In the genomic region with DNA sequence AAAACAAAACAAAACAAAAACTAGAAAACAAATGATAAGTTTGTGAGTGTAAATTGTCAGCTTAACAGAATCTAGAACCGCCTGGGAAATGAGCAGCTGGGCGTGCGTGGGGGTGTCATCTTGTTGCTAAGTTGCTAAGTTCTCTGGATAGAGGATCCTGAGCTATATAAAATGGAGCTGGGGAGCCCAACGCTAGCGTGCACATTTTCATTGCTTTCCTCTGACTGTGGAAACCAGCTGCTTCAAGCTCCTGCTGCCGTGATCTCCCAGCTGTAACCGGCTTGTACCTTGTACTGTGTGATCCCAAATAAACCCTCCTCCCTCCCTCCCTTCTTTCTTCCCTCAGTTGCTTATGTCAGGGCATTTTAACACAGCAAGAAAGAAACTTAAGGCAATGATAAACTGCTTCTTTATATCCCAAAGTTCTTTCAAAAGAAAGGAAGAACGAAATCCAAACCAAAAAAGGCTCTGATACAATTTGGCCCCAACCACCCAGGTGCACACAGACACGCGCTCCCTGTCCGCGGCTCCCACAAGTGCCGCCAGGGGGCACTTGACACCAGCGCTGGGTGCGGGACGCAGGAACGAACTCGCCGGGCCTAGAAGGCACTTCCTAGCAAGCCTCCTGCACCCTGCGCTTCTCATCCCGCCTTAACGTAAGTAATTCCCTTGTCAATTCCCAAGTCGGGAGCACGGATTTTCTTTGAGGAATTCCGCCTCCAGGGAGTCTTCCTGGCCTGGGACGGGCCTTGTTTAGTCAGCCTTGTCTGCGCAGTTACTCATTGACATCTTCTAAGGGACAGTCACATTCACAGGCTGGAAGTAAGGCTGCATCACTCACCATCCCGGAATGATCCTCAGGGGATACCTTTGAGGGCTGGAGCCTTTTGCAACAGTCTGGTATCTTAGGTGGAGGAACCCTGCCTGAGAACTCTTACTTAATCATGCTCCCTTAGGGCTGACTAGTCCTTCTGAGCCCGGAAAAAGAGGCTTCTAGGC, we compare ENCODE assay signal across 9 mouse cellular contexts. TPM values are rescaled to one million over a fixed set of nuclear protein-coding genes. Genes with fewer than 3 reads are reported as not detected.
DNase-seq lines count a peak whose midpoint lies in the region; ATAC-seq and TF ChIP-seq lines count a peak whose summit lies in the region.
"Had no signal": no experiment of that assay in that cellular context is flagged by ENCODE, and none has a peak within 500 bp of the region (broad histone marks: within the 10 kb centered on the region; RNA-seq: fewer than 3 reads in every experiment).

No protein-coding gene starts in this region.

- H3K36me3 ChIP-seq in MEL (ENCODE audit: control insufficient read depth in 1 of 2, insufficient read depth in 2 of 2, low read length in 2 of 2), result no peaks in the 10 kb centered on the region
- no peaks in the 10 kb centered on the region for H3K36me3 ChIP-seq in hindbrain, embryonic 14.5 days (replicated peaks; ENCODE audit: control insufficient read depth, insufficient read depth)
- H3K36me3 ChIP-seq: limb, embryonic 15.5 days had no signal

- H3K4me3 ChIP-seq in MEL (ENCODE audit: control insufficient read depth in 1 of 2, insufficient read depth in 1 of 2, low read depth in 2 of 2, low read length in 2 of 2), result peak overlapping the region in 1 of 2 experiments; percentile 38; a peak in 1 of 4 replicates
- no peak overlapping the region for H3K4me3 ChIP-seq in hindbrain, embryonic 14.5 days (replicated peaks; ENCODE audit: low read length)
- H3K4me3 ChIP-seq: limb, embryonic 15.5 days had no signal

- no peak overlapping the region for H3K27ac ChIP-seq in MEL (ENCODE audit: control insufficient read depth, low read depth, low read length)
- no peak overlapping the region for H3K27ac ChIP-seq in hindbrain, embryonic 14.5 days
- H3K27ac ChIP-seq: limb, embryonic 15.5 days had no signal

- peak overlapping the region; percentile 40 for H3K9ac ChIP-seq in MEL (ENCODE audit: control insufficient read depth, low read depth, low read length, poor library complexity, severe bottlenecking)
- no peak overlapping the region for H3K9ac ChIP-seq in hindbrain, embryonic 14.5 days
- H3K9ac ChIP-seq: limb, embryonic 15.5 days had no signal

- no peak for ATAC-seq in hindbrain, embryonic 14.5 days (ENCODE audit: low FRiP score)
- ATAC-seq in megakaryocyte, adult 5-6 weeks (ENCODE audit: poor library complexity, severe bottlenecking), result peak; percentile 100

- WGBS in hindbrain, embryonic 14.5 days, result 18% methylated on average over 29 of the region's 29 CpGs

- no peaks in the 10 kb centered on the region for H3K9me3 ChIP-seq in MEL (replicated peaks; ENCODE audit: insufficient read depth, low read length)
- no peaks in the 10 kb centered on the region for H3K9me3 ChIP-seq in hindbrain, embryonic 14.5 days (ENCODE audit: control insufficient read depth, low read length)
- H3K9me3 ChIP-seq: limb, embryonic 15.5 days had no signal

- TF ChIP-seq EP300 in MEL (IDR thresholded peaks at IDR 0.05; ENCODE audit: low read depth in 1 of 2, low read length in 2 of 2), result no peak

- H3K79me2 ChIP-seq in MEL (ENCODE audit: control insufficient read depth, insufficient read depth, low read length, poor library complexity), result no peaks in the 10 kb centered on the region

- no peaks in the 10 kb centered on the region for H3K27me3 ChIP-seq in MEL (ENCODE audit: control insufficient read depth in 1 of 2, insufficient read depth in 2 of 2, low read length in 2 of 2)
- no peaks in the 10 kb centered on the region for H3K27me3 ChIP-seq in hindbrain, embryonic 14.5 days (ENCODE audit: control insufficient read depth, insufficient read depth, low read length)

- no peaks in the 10 kb centered on the region for H3K4me1 ChIP-seq in MEL (ENCODE audit: control insufficient read depth in 1 of 2, insufficient read depth in 2 of 2, low read length in 2 of 2)
- no peaks in the 10 kb centered on the region for H3K4me1 ChIP-seq in hindbrain, embryonic 14.5 days (replicated peaks; ENCODE audit: control insufficient read depth, insufficient read depth, low read length)

- DNase-seq in MEL (ENCODE audit: low read depth, low spot score), result peak; percentile 78
- DNase-seq in c-Kit-negative CD71-positive TER-119-positive erythroid progenitor cells, embryonic 14.5 days (ENCODE audit: low read depth, low spot score), result peak; percentile 25
- peak; percentile 65 for DNase-seq in forelimb bud, embryonic 11.5 days (ENCODE audit: low read depth, low spot score)
- peak; percentile 81 for DNase-seq in hindbrain, embryonic 14.5 days (ENCODE audit: low spot score)
- peak; percentile 77 to 86 for DNase-seq in layer of hippocampus, postnatal 25 days (ENCODE audit: extremely low spot score in 1 of 2, low spot score in 1 of 2)
- DNase-seq in skeletal muscle tissue, adult 2 months (ENCODE audit: low read depth, low spot score), result peak; percentile 52
- peak; percentile 72 to 89 for DNase-seq in urinary bladder, postnatal 4 days (ENCODE audit: low spot score in 2 of 2)

- no peak overlapping the region for H3K4me2 ChIP-seq in hindbrain, embryonic 14.5 days (replicated peaks)
- H3K4me2 ChIP-seq: limb, embryonic 15.5 days had no signal

- no peak for TF ChIP-seq POLR2A in MEL (IDR thresholded peaks at IDR 0.05; ENCODE audit: control insufficient read depth in 1 of 2, insufficient read depth in 1 of 2, low read depth in 1 of 2, low read length in 2 of 2, poor library complexity in 1 of 2)

- TF ChIP-seq RAD21 in MEL (IDR thresholded peaks at IDR 0.05; ENCODE audit: low read depth, low read length), result peak; percentile 90

- TF ChIP-seq CTCF in MEL (IDR thresholded peaks at IDR 0.05 in 2 of 3, conservative IDR thresholded peaks at IDR 0.05 in 1 of 3; ENCODE audit: control insufficient read depth in 1 of 3, insufficient read depth in 1 of 3, low read depth in 2 of 3, low read length in 3 of 3, poor library complexity in 1 of 3, severe bottlenecking in 1 of 3), result peak; percentile 84 to 95 (median 95)

TF ChIP-seq in MEL, 35 proteins besides CTCF, POLR2A, EP300 and RAD21:
- peak; percentile 54; the same call in 1 of the 2 replicates for TF ChIP-seq MAX (IDR thresholded peaks at IDR 0.05; ENCODE audit: low read length)
- no peak for TF ChIP-seq GATA1 (IDR thresholded peaks at IDR 0.05; ENCODE audit: low read depth, low read length)
- 0 out of 2 replicates have a peak, but pooled peaks have one; percentile 49 for TF ChIP-seq MYC (IDR thresholded peaks at IDR 0.05; ENCODE audit: low read depth, low read length)
- TF ChIP-seq SIN3A (IDR thresholded peaks at IDR 0.05; ENCODE audit: low read length), result no peak
- TF ChIP-seq MAZ (IDR thresholded peaks at IDR 0.05; ENCODE audit: low read depth, low read length), result 0 out of 2 replicates have a peak, but pooled peaks have one; percentile 37
- TF ChIP-seq SMC3 (IDR thresholded peaks at IDR 0.05; ENCODE audit: low read depth, low read length), result peak; percentile 95
- TF ChIP-seq ZC3H11A (IDR thresholded peaks at IDR 0.05; ENCODE audit: low read depth, low read length), result peak; percentile 79
TF ChIP-seq in MEL: peak in this region for 5.

RNA-seq across cellular contexts. Expression of gene 5031439G07Rik, which starts 12.9 kb away (rescaled TPM):
- total RNA-seq in MEL (2012; rRNA removed), result 16.7 and 19.6 TPM in 2 replicates
- polyA plus RNA-seq in MEL (2012; ENCODE audit: insufficient read depth in 1 of 2, insufficient read length in 2 of 2, low read depth in 1 of 2, low replicate concordance in 2 of 2, missing spikeins in 1 of 2), result 10 to 100 TPM in 1 of 2 experiments, not detected in 1; 61.0 TPM
- polyA plus RNA-seq in hindbrain, embryonic 14.5 days (2014; fragmentation: Nextera tagmentation; extraction: Ambion mirVana), result 19.2 and 27.8 TPM in 2 replicates
- total RNA-seq in layer of hippocampus, postnatal 25 days (2021), result 10 to 100 TPM; 80.6 to 99.0 TPM
- total RNA-seq in megakaryocyte, adult 5-6 weeks (2015), result 48.7 and 48.8 TPM in 2 replicates
- 65.3 and 73.5 TPM in 2 replicates for total RNA-seq in megakaryocyte, adult 5-6 weeks (2017)

RNA-seq across cellular contexts. Expression of gene Upk3a, which starts 15.7 kb away (rescaled TPM):
- total RNA-seq in MEL (2012; rRNA removed), result not detected in 2 replicates
- not detected for polyA plus RNA-seq in MEL (2012; ENCODE audit: insufficient read depth in 1 of 2, insufficient read length in 2 of 2, low read depth in 1 of 2, low replicate concordance in 2 of 2, missing spikeins in 1 of 2)
- 0.89 and 1.4 TPM in 2 replicates for polyA plus RNA-seq in hindbrain, embryonic 14.5 days (2014; fragmentation: Nextera tagmentation; extraction: Ambion mirVana)
- not detected for total RNA-seq in layer of hippocampus, postnatal 25 days (2021)
- total RNA-seq in megakaryocyte, adult 5-6 weeks (2015), result not detected in 2 replicates
- not detected in 2 replicates for total RNA-seq in megakaryocyte, adult 5-6 weeks (2017)

RNA-seq across cellular contexts. Expression of gene Fam118a, which starts 27.5 kb away (rescaled TPM):
- total RNA-seq in MEL (2012; rRNA removed), result 11.7 and 13.3 TPM in 2 replicates
- polyA plus RNA-seq in MEL (2012; ENCODE audit: insufficient read depth in 1 of 2, insufficient read length in 2 of 2, low read depth in 1 of 2, low replicate concordance in 2 of 2, missing spikeins in 1 of 2), result 10 to 100 TPM in 1 of 2 experiments, not detected in 1; 12.9 TPM
- 30.5 and 32.3 TPM in 2 replicates for polyA plus RNA-seq in hindbrain, embryonic 14.5 days (2014; fragmentation: Nextera tagmentation; extraction: Ambion mirVana)
- 10 to 100 TPM; 29.6 to 31.6 TPM for total RNA-seq in layer of hippocampus, postnatal 25 days (2021)
- total RNA-seq in megakaryocyte, adult 5-6 weeks (2015), result 8.4 and 9.9 TPM in 2 replicates
- total RNA-seq in megakaryocyte, adult 5-6 weeks (2017), result 7.5 and 8.8 TPM in 2 replicates

Comparison
In these comparisons a context has a peak if more than half of its experiments do, and no peak if none do; other contexts are left out.
1. DNase-seq: peak in every context shown above with its lines; median percentile 82 in layer of hippocampus, postnatal 25 days; 81 in hindbrain, embryonic 14.5 days; 80 in urinary bladder, postnatal 4 days; 78 in MEL; 65 in forelimb bud, embryonic 11.5 days; 52 in skeletal muscle tissue, adult 2 months; 25 in c-Kit-negative CD71-positive TER-119-positive erythroid progenitor cells, embryonic 14.5 days.